Mouse (Mus musculus): ENCODE measurements at regions not wholly inside any gene's neighbourhood (a gene's known extent, or its start where the extent isn't known, plus 50 kb on each side); places are given as distances from the start of the nearest gene placed in this dataset.

DNA sequence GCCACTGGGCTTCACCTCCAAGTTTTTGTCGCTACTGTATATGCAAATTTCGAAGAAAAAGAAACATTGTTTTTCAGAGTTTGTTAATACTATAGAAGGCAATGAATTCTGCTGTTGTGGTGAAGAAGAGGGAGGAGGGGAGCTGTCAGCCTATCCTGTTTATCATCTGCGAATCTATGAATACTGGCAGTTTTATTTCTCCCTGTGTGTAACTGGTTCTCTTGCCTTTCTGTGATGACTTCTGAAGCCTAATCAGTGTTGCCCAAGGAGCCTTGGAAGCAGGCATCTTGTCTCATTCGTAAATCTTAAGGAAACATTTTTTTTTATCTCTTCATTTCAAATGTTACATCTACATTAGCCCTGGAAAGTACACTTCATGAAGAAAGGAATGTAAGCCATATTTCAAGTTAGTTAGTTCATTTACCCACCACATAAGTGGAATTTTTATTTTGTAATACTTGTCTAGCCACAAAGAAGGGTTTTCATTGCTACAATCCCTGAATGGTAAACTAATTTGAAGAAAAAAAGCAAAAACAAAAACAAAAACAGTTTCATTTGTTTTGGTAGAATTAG lies 251.5 kb upstream of the Fn1 start:
- no peak for DNase-seq (ENCODE audit: low read depth, low spot score)

DNA sequence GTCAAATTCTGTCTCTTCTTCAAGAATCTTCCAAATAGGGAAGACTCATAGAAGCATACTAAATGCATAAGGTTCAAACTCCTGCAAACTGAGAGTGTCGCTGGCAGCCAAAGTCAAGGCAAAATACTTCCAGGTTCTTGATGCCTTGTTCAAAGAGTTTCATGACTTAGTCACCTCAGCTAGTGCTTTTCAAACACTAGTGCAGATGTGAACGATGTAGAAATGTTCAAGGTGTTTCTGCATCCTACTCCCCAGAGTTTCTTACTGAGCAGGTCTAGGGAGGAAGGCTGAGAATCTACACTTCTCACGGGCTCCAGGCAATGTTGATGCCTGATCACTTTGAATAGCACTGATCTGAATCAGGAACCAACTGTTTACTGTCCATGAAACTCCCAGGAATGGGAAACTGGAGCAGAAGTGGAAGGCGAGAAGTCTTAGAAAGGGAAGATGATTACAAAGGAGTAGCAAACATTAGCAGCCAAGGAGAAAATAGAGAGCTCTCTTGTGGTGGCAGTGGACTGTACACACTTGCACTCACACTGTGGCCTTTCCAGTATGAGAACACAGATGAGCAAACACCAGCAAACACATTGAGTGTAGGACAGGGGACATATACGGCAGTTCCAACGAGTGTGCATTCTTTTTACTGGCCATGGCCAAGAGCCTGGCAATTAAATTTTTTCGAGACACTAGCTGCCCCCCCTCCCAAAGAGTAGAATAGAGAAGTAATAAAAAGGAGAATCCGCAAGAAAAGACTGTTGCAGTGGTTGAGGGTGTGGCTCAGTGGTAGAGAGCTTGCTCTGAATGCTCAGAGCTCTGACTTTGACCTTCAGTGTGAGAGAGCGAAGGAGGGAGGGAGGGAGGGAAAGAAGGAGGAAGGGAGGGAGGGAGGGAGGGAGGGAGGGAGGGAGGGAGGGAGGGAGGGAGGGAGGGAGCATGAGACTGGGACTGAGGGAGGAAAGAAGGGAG lies 247.4 kb upstream of the Fn1 start:
- DNase-seq (ENCODE audit: low read depth, low spot score): no peak

DNA sequence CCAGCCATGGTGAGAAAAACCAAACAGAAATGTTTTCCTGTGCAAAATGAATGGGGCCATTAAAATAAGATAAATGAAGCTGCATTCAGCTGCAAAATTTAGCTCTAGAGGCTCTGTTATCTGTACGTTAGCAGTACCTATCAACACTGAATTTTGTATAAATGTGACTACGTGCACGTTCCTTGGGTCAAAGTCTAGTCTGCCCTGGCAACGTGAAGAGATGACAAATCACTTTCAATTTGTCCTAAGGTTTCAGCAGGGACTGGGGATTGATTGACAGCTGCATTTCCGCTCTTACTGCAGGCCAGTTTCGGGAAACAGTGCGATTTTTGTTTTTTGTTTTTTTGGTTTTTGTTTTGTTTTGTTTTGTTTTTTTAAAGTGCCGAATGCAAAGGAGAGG lies 246.1 kb upstream of the Fn1 start:
- DNase-seq (ENCODE audit: low read depth, low spot score): no peak

DNA sequence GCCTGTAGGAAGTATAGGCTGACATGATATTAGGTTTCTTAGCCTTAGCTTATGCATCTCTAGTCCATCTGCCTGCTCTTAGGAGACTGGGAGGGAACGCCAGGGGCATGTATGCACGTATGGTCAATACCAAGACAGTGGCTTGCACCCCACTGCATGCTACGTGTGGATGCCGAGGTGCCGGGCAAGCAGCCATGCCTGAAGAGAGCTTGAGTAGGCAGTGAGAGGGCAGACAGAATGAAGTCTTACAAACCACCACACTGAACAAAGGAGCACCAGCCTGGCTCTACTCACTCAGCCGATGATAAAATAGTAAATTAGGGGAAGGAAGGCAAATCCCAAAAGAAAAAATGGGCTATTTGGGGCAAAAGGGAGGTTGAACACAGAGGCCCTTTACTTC lies 245.2 kb upstream of the Fn1 start:
- no peak for DNase-seq (ENCODE audit: low read depth, low spot score)

DNA sequence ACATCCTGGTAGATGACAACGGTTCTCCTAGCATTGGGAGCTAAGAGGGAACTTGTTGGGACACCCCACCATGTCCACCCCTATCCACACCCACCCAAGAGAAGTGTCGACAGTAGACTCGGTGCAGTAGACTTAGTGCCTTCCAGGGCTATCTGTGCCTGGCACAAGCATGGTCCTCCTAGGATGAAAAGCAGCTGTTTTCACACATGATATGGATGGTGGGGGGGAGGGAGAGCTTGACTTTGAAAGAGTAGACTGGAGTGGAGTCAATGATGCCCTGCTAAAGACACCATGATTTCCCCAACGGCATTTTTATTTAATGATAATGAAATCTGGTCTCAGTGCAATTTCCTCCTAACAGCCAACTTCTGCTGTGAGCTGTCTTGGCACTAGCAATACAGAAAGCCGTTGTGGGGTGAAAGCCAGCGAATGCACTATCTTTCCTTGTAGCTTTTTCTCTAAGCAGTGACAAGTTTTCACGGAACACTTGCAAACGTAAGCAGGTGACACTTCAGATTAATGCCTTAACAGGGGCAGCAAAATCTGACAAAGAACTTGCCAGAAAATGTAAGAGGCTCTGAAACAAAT lies 244.6 kb upstream of the Fn1 start:
- no peak for DNase-seq (ENCODE audit: low read depth, low spot score)

DNA sequence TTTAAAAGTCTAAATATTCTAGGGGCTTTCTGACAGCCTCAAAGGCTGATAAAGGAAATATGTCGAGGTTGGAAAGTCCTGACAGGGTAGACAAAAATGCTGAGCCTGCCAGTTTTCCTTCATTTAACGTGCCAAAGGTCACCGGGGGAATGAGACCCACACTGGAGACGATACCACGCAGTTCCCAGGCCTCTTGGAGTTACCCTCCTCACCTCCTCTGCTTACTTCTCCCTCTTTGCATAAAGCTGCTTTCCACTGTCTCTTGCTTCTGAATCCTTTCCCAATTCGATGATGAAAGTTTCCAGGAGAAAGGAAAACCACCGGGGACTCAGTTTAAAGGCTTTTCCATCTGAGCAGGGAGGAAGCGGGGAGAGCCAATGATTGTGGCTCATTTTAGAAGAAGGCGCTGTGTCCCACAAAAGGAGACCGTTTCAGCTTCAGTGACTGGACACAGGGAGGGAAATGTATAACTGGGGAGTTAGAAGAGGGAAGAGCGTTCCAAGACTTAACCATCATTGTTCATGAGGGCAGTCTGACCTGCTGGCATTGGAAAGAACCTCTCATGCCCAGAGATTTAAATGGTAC lies 243.2 kb upstream of the Fn1 start:
- DNase-seq (ENCODE audit: low read depth, low spot score): no peak

DNA sequence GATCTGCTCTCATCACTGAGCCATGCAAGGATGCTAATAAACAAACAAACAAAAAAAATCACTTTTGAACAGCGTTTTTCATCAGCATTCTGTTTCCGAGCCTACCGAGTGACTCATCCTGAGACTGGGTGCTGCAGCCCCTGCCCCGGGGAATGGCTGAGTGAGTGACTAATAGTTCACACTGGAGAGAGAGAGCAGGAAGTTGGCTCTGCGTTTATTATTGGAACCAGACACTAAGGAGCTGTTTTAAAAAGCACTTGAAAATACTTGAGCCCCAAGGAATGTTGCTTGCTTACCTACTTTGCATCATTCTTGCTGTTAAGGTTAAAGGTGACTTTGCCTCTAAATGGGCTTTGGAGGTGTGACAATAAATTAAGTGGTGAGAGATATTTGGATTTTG lies 240.6 kb upstream of the Fn1 start:
- no peak for DNase-seq (ENCODE audit: low read depth, low spot score)

DNA sequence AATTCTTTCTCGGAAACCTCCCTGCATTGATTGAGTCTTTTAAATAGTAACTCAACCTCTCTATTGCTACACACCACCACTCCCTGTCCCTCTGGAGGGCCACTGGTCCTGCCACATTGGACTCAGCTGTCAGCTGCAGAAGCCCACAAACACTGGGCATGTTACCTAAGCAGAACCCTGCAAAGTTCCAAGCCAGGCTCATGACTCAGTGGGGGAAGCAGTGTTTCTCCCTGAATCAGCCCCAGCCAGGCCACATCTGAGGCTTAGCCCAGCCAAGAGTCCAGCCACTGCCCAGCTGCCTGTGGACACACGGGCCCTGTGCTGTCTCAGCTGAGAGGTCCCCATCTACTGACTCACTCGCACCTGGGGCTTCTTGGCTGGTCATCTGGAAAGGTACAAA lies 234.8 kb upstream of the Fn1 start:
- no peak for DNase-seq (ENCODE audit: low read depth, low spot score)

DNA sequence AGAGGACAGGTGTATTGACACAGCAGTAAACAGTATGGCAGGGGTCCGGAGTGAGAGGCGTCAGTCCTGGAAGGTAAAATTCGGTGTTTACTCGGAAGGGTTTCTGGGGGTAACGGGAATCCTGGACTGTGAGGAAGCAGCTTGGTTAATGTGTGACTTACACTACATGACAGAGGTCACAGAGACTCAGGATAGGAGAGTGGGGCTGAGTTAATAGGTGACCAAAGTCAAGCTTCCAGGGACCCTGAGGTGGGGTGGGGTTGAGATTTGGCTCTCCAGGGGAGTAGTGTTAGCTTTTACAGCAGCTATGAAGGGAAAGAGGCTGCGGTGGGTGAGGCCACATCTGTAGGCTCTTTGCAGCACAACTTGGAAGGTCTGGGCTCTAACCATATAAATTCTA lies 233.9 kb upstream of the Fn1 start:
- no peak for DNase-seq (ENCODE audit: low read depth, low spot score)

DNA sequence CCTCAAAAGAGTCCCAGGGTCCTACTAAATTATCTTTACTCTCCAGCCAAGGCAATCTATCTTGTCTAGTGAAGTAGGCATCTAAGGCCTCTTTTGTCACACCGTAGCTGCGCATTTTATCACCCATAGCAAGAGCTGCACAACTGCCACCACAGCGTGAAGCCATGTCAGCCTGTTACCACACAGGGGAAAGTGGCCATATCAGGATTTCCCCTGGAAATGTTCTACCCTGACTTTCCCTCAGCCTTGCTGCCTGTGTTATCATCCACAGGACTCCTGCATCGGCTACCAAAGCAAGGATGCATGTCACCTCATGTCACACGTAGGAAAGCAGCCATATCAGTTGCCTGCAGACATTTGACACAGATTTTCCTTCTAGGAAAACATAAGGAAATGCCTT lies 233.2 kb upstream of the Fn1 start:
- no peak for DNase-seq (ENCODE audit: low read depth, low spot score)

DNA sequence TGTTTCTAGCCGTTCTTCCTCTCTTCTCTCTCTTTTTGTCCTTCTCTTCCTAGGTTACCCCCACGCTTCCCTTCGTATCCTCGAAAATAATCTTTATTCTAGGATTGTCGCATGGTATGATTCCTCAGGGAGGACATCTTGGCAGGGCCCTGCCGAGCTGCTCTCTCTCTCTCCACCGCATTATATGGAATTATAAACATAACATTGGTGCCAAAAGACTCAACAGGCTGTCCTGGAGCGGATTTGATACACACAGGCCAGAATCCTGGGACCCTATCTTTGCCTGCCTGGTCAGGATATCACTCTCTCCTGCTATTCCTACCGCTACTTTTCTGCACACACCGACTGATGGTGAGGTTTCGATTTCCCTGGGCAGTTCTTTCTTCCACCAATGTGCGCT lies 228.9 kb upstream of the Fn1 start:
- no peak for DNase-seq (ENCODE audit: low read depth, low spot score)

DNA sequence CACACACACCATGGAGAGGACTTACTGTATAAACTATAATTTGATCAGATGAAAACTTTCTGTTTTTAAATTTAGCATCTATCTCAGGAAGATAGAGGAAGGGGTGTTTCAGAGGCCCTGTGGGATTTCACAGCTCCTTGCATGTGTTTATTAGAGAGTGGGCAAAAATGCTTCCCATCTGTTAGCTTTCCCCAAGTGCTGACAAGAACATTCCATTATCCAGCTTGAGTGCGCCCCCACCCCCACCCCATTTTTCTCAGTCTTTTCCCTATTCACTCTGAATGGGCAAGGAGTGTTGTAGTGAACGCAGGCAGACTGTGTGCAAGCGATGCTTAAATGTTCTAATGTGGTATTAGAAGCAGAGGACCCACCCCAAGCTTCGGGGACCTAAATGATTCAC lies 228.2 kb upstream of the Fn1 start:
- no peak for DNase-seq (ENCODE audit: low read depth, low spot score)

DNA sequence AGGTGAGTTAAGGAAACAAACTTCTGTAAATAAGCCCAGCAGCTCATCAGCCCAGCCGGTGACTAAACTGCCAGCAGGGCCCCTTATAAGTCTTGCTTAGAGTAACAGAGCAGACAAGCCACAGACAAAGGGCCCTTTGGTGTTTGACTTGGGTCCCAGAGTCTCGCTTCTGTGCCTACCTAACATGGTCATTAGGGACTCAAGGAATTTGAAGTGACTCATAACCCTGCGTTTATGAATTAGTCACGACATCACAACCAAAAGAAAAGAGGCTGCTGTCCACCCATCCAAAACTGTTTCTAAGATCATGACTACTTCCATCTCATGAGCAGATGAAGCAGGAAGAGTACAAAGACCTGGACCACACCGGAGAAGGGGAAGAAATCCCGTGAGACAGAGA lies 227.5 kb upstream of the Fn1 start:
- no peak for DNase-seq (ENCODE audit: low read depth, low spot score)

DNA sequence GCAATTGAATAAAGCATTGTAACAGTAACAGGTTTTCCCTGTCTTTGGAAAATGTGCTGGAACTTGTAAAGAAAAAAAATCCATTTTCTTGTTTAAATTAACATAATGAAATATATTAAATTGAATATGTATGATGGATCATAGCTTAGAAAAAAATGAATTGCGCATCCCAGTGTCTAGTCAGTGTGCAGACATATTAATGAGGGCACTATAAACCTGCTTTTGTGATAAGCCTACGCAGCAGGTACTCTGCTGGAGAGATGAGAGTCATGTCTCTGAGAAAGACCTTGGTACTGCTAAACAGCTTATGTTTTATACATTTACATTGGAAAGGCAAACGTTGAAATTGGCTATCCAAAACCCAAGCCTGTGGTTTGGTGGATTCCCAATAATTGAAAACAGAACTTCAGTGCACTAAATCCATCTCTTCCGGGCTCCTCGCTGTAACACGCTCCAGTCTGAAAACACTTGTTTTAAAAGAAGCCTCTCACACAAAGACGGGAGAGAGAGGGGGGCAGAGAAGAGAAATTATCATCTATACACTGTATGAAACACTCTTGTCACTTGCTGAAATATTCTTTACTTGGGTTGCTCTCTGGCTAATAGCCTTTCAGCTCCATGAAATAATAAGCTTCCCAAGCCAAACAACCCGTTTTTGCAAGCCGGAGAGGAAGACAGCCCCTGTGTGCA lies 223.9 kb upstream of the Fn1 start:
- DNase-seq (ENCODE audit: low read depth, low spot score): no peak

DNA sequence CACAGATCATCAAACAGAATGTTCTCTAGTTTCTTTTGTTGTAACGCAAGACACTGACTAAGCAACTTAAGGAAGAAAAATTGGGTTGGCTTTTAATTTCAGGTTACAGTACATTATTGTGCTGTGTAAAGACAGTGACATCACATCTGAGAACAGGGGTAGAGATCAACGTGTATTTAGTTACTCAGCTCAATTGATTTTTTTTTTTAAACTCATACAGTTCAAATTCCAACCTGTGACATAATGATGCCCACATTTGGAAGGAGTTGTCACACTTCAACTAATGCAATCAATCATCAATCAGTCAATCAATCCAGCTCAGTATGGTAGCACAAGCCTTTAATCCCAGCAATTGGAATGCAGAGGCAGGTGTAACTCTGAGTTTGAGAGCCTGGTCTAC lies 221.0 kb upstream of the Fn1 start:
- DNase-seq (ENCODE audit: low read depth, low spot score): no peak

DNA sequence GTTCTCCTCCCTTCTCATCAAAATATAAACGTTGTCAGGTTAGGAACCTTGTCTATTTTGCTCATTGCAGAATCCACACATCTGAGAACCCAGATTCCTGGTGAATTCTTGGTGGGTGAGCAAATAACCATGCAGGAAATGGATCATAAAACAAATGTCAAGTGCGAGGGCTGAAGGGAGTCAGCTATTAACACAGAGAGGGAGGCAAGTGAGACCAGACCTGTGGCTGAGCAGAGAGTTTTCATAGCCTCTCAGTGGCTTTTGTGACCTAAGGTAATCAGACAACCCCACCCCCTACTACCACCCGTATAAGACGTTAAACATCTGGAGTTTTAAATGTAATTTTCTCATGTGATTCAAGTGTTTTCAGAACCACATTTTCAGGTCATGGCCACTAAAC lies 212.7 kb upstream of the Fn1 start:
- DNase-seq (ENCODE audit: low read depth, low spot score): no peak

DNA sequence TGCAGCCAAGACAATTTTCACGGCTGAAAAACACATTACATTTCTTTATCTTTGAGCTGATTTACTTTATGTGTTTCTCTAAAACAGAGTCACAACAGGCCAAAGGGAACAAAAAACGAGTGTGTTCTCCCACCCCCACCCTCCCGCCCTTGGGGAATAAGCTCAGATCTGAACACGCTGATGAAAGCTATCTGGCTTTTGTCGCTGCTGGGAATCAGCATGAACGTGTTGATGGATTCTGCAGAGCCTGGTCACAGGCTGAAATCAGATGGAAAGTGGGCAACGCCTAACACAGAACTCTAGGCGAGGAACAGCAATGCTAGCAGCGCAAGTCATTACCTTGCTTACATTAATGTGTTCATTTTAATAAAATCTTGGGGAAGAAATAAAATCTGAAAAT lies 211.7 kb upstream of the Fn1 start:
- no peak for DNase-seq (ENCODE audit: low read depth, low spot score)

DNA sequence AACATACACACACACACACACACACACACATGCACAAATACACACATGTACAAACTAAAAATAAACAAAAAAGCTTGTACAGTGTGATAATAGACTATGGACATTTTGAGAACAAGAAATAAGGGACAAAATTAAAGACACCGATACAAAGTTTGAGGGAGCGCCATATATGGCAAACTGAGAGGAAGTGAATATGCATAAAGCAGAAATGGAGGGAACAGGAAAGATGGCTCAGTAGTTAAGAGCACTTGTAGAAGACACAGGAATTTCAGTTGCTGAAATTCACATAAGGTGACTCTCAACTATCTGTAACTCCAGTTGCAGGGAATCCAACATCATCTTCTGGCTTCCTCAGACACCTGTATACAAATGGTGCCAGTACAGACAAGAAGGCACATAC lies 200.2 kb upstream of the Fn1 start:
- no peak for DNase-seq (ENCODE audit: low read depth, low spot score)

DNA sequence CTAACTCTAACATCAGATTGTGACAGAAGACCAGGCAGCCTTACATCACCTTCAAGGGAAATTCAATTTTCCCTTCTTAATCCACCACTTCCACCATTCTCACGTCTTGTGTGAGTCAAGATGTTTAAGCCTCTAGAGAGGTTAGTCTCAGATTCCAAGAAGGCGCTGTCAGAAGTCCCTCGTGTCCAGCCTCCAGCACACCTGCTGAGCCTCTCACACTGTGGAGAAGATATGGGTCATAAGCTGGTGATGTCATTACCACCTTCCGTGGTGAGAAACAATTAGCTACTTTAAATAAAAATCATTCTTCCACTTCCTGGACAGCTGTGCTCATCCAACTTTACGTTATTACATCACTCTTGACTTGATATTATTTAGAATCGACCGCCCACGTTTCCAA lies 198.3 kb upstream of the Fn1 start:
- DNase-seq (ENCODE audit: low read depth, low spot score): no peak

DNA sequence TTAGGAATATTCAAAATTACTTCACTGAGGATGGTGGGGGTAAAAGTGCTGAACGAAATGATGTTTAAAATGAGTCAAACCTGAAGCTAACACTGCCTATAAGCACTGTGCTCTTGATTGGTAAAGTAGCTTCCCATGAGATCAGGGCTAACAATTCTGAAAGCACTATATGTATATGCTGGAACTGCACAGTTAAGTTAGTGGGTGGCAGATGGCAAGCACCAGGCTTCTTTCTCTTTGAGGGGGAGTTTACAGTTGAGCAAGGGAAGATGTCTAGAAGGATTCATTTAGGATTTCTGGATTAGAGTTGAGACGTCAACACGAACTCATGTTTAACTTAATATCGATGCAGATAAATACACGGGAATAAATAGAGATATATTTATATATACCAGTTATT lies 195.7 kb upstream of the Fn1 start:
- no peak for DNase-seq (ENCODE audit: low read depth, low spot score)

DNA sequence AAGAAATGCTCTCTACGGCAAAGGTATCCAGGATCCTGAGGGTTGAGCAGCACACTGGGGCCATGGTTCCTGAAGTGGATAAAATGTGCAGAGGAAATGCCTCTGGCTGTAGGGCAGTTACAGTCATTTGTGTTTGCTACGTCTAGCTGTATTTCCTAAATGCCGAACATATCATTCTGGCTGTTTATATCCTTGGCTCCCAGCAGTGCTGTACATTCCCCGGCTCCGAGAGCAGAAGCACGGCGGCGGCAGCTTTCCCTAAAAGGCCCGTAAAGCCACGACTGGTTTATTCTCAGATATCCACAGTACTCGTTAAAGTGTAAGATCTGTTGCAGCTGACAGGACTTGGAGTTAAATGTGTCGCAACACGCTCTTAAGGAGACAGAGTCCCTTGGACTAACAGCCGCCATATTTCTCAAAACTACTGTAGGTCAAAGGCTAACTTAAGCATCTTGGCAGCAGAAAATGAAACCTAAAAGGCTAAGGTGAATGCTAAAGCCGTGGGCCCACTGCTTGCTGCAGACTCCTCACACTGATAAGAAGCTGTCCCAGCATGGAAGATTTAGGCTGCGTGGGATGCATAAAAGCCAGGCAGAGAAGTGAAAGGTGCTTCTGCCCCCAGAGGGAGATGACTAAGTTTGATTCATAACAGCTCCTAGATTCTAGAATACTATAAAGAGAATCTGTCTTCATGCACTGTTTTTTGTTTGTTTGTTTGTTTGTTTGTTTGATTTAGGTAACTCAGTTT lies 192.1 kb upstream of the Fn1 start:
- no peak for DNase-seq (ENCODE audit: low read depth, low spot score)
